In genomic region chr1:78649269-78650061, GRCm38 (mm10) we compare ENCODE assay signal across 14 mouse cellular contexts. TPM values are rescaled to one million over a fixed set of nuclear protein-coding genes. Genes with fewer than 3 reads are reported as not detected.
DNase-seq lines count a peak whose midpoint lies in the region; ATAC-seq and TF ChIP-seq lines count a peak whose summit lies in the region.
"Had no signal": no experiment of that assay in that cellular context is flagged by ENCODE, and none has a peak within 500 bp of the region (broad histone marks: within the 10 kb centered on the region; RNA-seq: fewer than 3 reads in every experiment).

No protein-coding gene starts in this region.

- TF ChIP-seq POLR2A in liver, adult 2 months (IDR thresholded peaks at IDR 0.05; ENCODE audit: extremely low read depth, insufficient read depth, low read length): no peak
- no peak for TF ChIP-seq POLR2A in brain, embryonic 14.5 days (IDR thresholded peaks at IDR 0.05; ENCODE audit: borderline replicate concordance, extremely low read depth, insufficient read depth, insufficient read length, poor library complexity, severe bottlenecking)

- WGBS in forebrain, embryonic 11.5 days: 48% methylated on average over 6 of the region's 6 CpGs
- whole genome bisulfite sequencing in forebrain, embryonic 12.5 days: 46% methylated on average over 6 of the region's 6 CpGs
- 39% methylated on average over 6 of the region's 6 CpGs for WGBS in liver, adult 2 months

- no peaks in the 10 kb centered on the region for H3K9me3 ChIP-seq in forebrain, embryonic 11.5 days (ENCODE audit: control insufficient read depth, low read length)
- no peaks in the 10 kb centered on the region for H3K9me3 ChIP-seq in forebrain, embryonic 12.5 days
- H3K9me3 ChIP-seq: neural tube, embryonic 12.5 days had no signal

- no peak for DNase-seq in forebrain, embryonic 11.5 days (ENCODE audit: low spot score)
- DNase-seq in liver, adult 2 months (ENCODE audit: extremely low read depth, low read depth, low spot score): peak; percentile 98
- no peak for DNase-seq in liver
- DNase-seq in brain, embryonic 14.5 days (ENCODE audit: low read depth): peak; percentile 56
- peak; percentile 46 for DNase-seq in forelimb bud, embryonic 11.5 days (ENCODE audit: low read depth, low spot score)
- DNase-seq in cerebellum, adult 11-12 months: no peak
- no peak for DNase-seq in left cerebral cortex, adult 9 months (ENCODE audit: low spot score in 2 of 2)
- DNase-seq: adrenal gland, postnatal 25 days; cerebellum, adult 8-10 months; kidney, postnatal 25 days had no signal

- no peak for TF ChIP-seq CTCF in liver, adult 2 months (IDR thresholded peaks at IDR 0.05; ENCODE audit: low read depth, low read length)
- no peak for TF ChIP-seq CTCF in brain, embryonic 14.5 days (IDR thresholded peaks at IDR 0.05; ENCODE audit: borderline replicate concordance, extremely low read depth, insufficient read depth, insufficient read length)

- H3K4me1 ChIP-seq in forebrain, embryonic 11.5 days (replicated peaks; ENCODE audit: control insufficient read depth, insufficient read depth, low read length): no peaks in the 10 kb centered on the region
- peaks cover 7% of the 10 kb centered on the region for H3K4me1 ChIP-seq in forebrain, embryonic 12.5 days
- no peaks in the 10 kb centered on the region; the same call in none of the 2 replicates for H3K4me1 ChIP-seq in liver, adult 2 months (ENCODE audit: control insufficient read depth, insufficient read depth, low read length)
- H3K4me1 ChIP-seq: neural tube, embryonic 12.5 days had no signal

- no peaks in the 10 kb centered on the region for H3K79me2 ChIP-seq in liver, adult 2 months (ENCODE audit: control insufficient read depth, insufficient read depth, low read length)

- H3K9ac ChIP-seq in forebrain, embryonic 11.5 days (ENCODE audit: low read length): no peak overlapping the region
- H3K9ac ChIP-seq in forebrain, embryonic 12.5 days: no peak overlapping the region
- no peak overlapping the region for H3K9ac ChIP-seq in liver, adult 2 months (ENCODE audit: low read depth, low read length)
- H3K9ac ChIP-seq: neural tube, embryonic 12.5 days had no signal

- H3K4me2 ChIP-seq in forebrain, embryonic 11.5 days (ENCODE audit: low read depth, low read length, severe bottlenecking): no peak overlapping the region
- H3K4me2 ChIP-seq in forebrain, embryonic 12.5 days: no peak overlapping the region
- H3K4me2 ChIP-seq: neural tube, embryonic 12.5 days had no signal

- no peak overlapping the region for H3K4me3 ChIP-seq in forebrain, embryonic 11.5 days (ENCODE audit: low read depth, low read length)
- no peak overlapping the region for H3K4me3 ChIP-seq in forebrain, embryonic 12.5 days (replicated peaks)
- no peak overlapping the region for H3K4me3 ChIP-seq in liver, adult 2 months (ENCODE audit: insufficient read depth, low read depth, low read length)
- H3K4me3 ChIP-seq: left cerebral cortex, adult 2 months; neural tube, embryonic 12.5 days had no signal

- ATAC-seq in forebrain, embryonic 11.5 days (replicated peaks; ENCODE audit: low FRiP score): peak; percentile 46; the same call in 1 of the 2 replicates
- no peak for ATAC-seq in forebrain, embryonic 12.5 days (ENCODE audit: low FRiP score)
- ATAC-seq: lung, postnatal 0 days had no signal

- H3K27ac ChIP-seq in forebrain, embryonic 11.5 days (ENCODE audit: low read depth, low read length): no peak overlapping the region
- H3K27ac ChIP-seq in forebrain, embryonic 12.5 days: no peak overlapping the region
- H3K27ac ChIP-seq in liver, adult 2 months (replicated peaks; ENCODE audit: insufficient read depth, low read depth, low read length): peak overlapping the region; percentile 91
- H3K27ac ChIP-seq: left cerebral cortex, adult 2 months; neural tube, embryonic 12.5 days had no signal

- no peaks in the 10 kb centered on the region for H3K36me3 ChIP-seq in forebrain, embryonic 11.5 days (ENCODE audit: control insufficient read depth, insufficient read depth, low read length)
- no peaks in the 10 kb centered on the region for H3K36me3 ChIP-seq in forebrain, embryonic 12.5 days (replicated peaks)
- no peaks in the 10 kb centered on the region for H3K36me3 ChIP-seq in liver, adult 2 months (ENCODE audit: control insufficient read depth, insufficient read depth, low read length)
- H3K36me3 ChIP-seq: neural tube, embryonic 12.5 days had no signal

- no peaks in the 10 kb centered on the region for H3K27me3 ChIP-seq in forebrain, embryonic 11.5 days (ENCODE audit: control insufficient read depth, insufficient read depth, low read length)
- no peaks in the 10 kb centered on the region for H3K27me3 ChIP-seq in forebrain, embryonic 12.5 days
- no peaks in the 10 kb centered on the region for H3K27me3 ChIP-seq in liver, adult 2 months (ENCODE audit: control insufficient read depth, insufficient read depth, low read length)
- H3K27me3 ChIP-seq: neural tube, embryonic 12.5 days had no signal

RNA-seq across cellular contexts. Expression of gene Acsl3, which starts 8.2 kb away (rescaled TPM):
- polyA plus RNA-seq in forebrain, embryonic 11.5 days (2014; fragmentation: Nextera tagmentation; extraction: Ambion mirVana): 99.5 and 102 TPM in 2 replicates
- polyA plus RNA-seq in forebrain, embryonic 12.5 days (2016; fragmentation: Nextera tagmentation; extraction: Ambion mirVana): 91.8 and 92.5 TPM in 2 replicates
- total RNA-seq in liver, adult 2 months (2014; rRNA removed): 33.6 and 39.0 TPM in 2 replicates
- 4.8 and 5.3 TPM in 2 replicates for polyA plus RNA-seq in liver, adult 2 months (2012; rRNA removed)
- polyA plus RNA-seq in brain, embryonic 14.5 days (2012; rRNA removed): 38.0 and 45.8 TPM in 2 replicates

RNA-seq across cellular contexts. Expression of gene Utp14b, which starts 8.4 kb away (rescaled TPM):
- 5.9 and 6.4 TPM in 2 replicates for polyA plus RNA-seq in forebrain, embryonic 11.5 days (2014; fragmentation: Nextera tagmentation; extraction: Ambion mirVana)
- 3.5 and 4.2 TPM in 2 replicates for polyA plus RNA-seq in forebrain, embryonic 12.5 days (2016; fragmentation: Nextera tagmentation; extraction: Ambion mirVana)
- 5.1 and 7.5 TPM in 2 replicates for total RNA-seq in liver, adult 2 months (2014; rRNA removed)
- polyA plus RNA-seq in liver, adult 2 months (2012; rRNA removed): 0.47 and 1.2 TPM in 2 replicates
- polyA plus RNA-seq in brain, embryonic 14.5 days (2012; rRNA removed): 3.5 and 6.0 TPM in 2 replicates

Comparison
In these comparisons a context has a peak if more than half of its experiments do, and no peak if none do; other contexts are left out.
1. DNase-seq: peak in liver, adult 2 months (single experiment), brain, embryonic 14.5 days (single experiment) and forelimb bud, embryonic 11.5 days (single experiment); none in forebrain, embryonic 11.5 days (single experiment), liver (single experiment), cerebellum, adult 11-12 months (single experiment) and left cerebral cortex, adult 9 months (0 of 2).